Mouse (Mus musculus) heart, postnatal 0 days (tissue): ENCODE data around the gene 1600002K03Rik. TPM values are rescaled to one million over a fixed set of nuclear protein-coding genes. Genes with fewer than 3 reads are reported as not detected.

Experiments
- ATAC-seq: fragments of 200-750 bp; cut with Nextera tagmentation; 2 replicates; pipeline ENCODE4 v1.8.0; 2017; ENCODE audit warnings: low read depth, moderate number of reproducible peaks, moderate library complexity; ENCODE audit not compliant: insufficient read depth
- DNase-seq: peaks from one replicate; pipeline ENCODE4 v3.0.0-alpha.2; 2016; ENCODE audit warnings: low spot score
- H3K27ac ChIP-seq: fragments of 300-500 bp; sonication (generic); 2 replicates; pipeline ENCODE4 v1.5.1; 2014; ENCODE audit warnings: low read depth, mild to moderate bottlenecking
- H3K27me3 ChIP-seq: fragments of 300-500 bp; sonication (generic); 2 replicates; pipeline ENCODE4 v1.6.1; 2014; ENCODE audit warnings: low read length, mixed read lengths; ENCODE audit not compliant: control insufficient read depth, insufficient read depth
- H3K36me3 ChIP-seq: fragments of 300-500 bp; sonication (generic); replicated peaks from 2 replicates; pipeline ENCODE4 v1.6.1; 2014; ENCODE audit warnings: low read length, mixed read lengths; ENCODE audit not compliant: control insufficient read depth, insufficient read depth
- H3K4me1 ChIP-seq: fragments of 300-500 bp; sonication (generic); 2 replicates; pipeline ENCODE4 v1.6.1; 2014; ENCODE audit warnings: antibody characterized with exemption; ENCODE audit not compliant: control insufficient read depth, insufficient read depth
- H3K4me2 ChIP-seq: fragments of 300-500 bp; sonication (generic); 2 replicates; pipeline ENCODE4 v1.6.1; 2014; ENCODE audit warnings: low read depth, mild to moderate bottlenecking, low read length, moderate library complexity
- H3K4me3 ChIP-seq: fragments of 300-500 bp; sonication (generic); 2 replicates; pipeline ENCODE4 v1.5.1; 2014; ENCODE audit warnings: low read depth, low read length
- H3K9ac ChIP-seq: fragments of 300-500 bp; sonication (generic); replicated peaks from 2 replicates; pipeline ENCODE4 v1.6.1; 2014; ENCODE audit warnings: low read depth, low read length, mixed read lengths
- H3K9me3 ChIP-seq: fragments of 300-500 bp; sonication (generic); replicated peaks from 2 replicates; pipeline ENCODE4 v1.6.1; 2016; ENCODE audit warnings: low read length; ENCODE audit not compliant: control insufficient read depth
- CTCF ChIP-seq: IDR thresholded peaks from 2 replicates; pipeline ENCODE4 v1.5.1; 2016; ENCODE audit warnings: antibody characterized with exemption, control low read depth, low read depth
- EP300 ChIP-seq: IDR thresholded peaks from 2 replicates; pipeline ENCODE4 v1.6.1; 2016; ENCODE audit warnings: antibody characterized with exemption, low read depth
- WGBS: fragments of 180-500 bp; shearing (Covaris S2); extraction: QIAGEN DNeasy Blood & Tissue Kit; methylation state at CpG from one replicate; pipeline ENCODE4 v1.1.7; 2014; 5-methylcytosine and 5-hydroxymethylcytosine counted together
- polyA plus RNA-seq: library from polyadenylated mRNA; unstranded; fragments of >200 nt; fragmentation: Nextera tagmentation; extraction: Ambion mirVana; gene quantifications from 2 replicates; pipeline ENCODE4 v1.2.1, GENCODE M21; 2015
- total RNA-seq: library from RNA; depleted of rRNA; stranded (reverse); fragments of >200 nt; gene quantifications from 2 replicates; pipeline ENCODE4 v1.2.3, GENCODE M21; 2014; ENCODE audit warnings: low replicate concordance

Gene 1600002K03Rik
- total and polyA plus RNA-seq, 2 experiments from 2014 or later, result 5.7 to 8.9 TPM

DNA sequence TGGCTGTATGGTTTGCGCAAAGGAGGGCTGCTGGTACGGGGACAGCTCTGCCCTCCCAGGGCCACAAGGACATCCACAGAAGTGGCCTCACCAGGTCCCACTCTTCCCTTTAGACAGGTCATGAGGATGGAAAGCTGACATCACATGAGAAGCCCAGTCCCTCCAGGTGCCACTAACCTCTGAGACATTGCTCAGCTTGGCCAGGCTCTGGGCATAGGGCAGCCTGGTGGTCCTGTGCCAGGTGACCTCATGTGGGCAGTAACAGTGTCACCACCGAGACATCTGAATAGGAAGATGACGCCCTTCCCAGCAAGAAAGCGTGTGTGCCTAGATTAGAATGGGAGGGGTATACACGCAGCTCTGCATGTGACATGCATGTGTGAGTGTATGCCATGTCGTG is 9.8 kb downstream of the 1600002K03Rik start:
- no peaks in the 10 kb centered on the region for H3K36me3 ChIP-seq
- 90% methylated on average over 7 of the region's 7 CpGs for WGBS
- H3K27me3 ChIP-seq, result peaks cover 19% of the 10 kb centered on the region
- TF ChIP-seq EP300 (no peak), CTCF (no peak)
- no peak overlapping the region for H3K27ac ChIP-seq
- H3K9me3 ChIP-seq, result no peaks in the 10 kb centered on the region
- H3K4me1 ChIP-seq, result no peaks in the 10 kb centered on the region
- DNase-seq, result no peak
- ATAC-seq, result no peak
- no peak overlapping the region for H3K9ac ChIP-seq
- H3K4me2 ChIP-seq, result no peak overlapping the region
- no peak overlapping the region for H3K4me3 ChIP-seq

DNA sequence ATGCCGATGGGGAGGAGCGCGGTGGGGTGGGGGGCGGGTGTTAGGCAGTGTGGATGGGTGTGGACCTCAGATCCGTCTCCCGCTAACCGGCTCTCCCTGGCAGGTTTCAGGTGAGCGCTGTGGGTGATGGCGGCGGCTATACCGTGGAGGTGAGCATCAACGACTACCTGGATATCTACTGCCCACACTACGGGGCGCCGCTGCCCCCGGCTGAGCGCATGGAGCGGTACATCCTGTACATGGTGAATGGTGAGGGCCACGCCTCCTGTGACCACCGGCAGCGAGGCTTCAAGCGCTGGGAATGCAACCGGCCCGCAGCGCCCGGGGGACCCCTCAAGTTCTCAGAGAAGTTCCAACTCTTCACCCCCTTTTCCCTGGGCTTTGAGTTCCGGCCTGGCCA is 13.9 kb downstream of the 1600002K03Rik start:
- no peak overlapping the region for H3K4me3 ChIP-seq
- ATAC-seq, result no peak
- no peak for DNase-seq
- peaks cover 12% of the 10 kb centered on the region for H3K4me1 ChIP-seq
- peaks cover 42% of the 10 kb centered on the region for H3K27me3 ChIP-seq
- H3K9ac ChIP-seq, result no peak overlapping the region
- TF ChIP-seq EP300 (no peak), CTCF (no peak)
- no peaks in the 10 kb centered on the region for H3K9me3 ChIP-seq
- H3K36me3 ChIP-seq, result no peaks in the 10 kb centered on the region
- no peak overlapping the region for H3K27ac ChIP-seq
- H3K4me2 ChIP-seq, result no peak overlapping the region
- 49% methylated on average over 27 of the region's 27 CpGs for WGBS

GRCm38 (mm10) chr10:80187739-80188138 is 15.0 kb downstream of the 1600002K03Rik start:
- Histone ChIP-seq H3K27me3 (peaks cover 53% of the 10 kb centered on the region), H3K4me2 (no peak overlapping the region), H3K27ac (no peak overlapping the region), H3K9me3 (no peaks in the 10 kb centered on the region), H3K9ac (no peak overlapping the region), H3K4me3 (no peak overlapping the region), H3K4me1 (peaks cover 12% of the 10 kb centered on the region), H3K36me3 (no peaks in the 10 kb centered on the region)
- DNase-seq, result no peak
- ATAC-seq, result no peak
- 87% methylated on average over 10 of the region's 10 CpGs for WGBS
- TF ChIP-seq CTCF (no peak), EP300 (no peak)

DNA sequence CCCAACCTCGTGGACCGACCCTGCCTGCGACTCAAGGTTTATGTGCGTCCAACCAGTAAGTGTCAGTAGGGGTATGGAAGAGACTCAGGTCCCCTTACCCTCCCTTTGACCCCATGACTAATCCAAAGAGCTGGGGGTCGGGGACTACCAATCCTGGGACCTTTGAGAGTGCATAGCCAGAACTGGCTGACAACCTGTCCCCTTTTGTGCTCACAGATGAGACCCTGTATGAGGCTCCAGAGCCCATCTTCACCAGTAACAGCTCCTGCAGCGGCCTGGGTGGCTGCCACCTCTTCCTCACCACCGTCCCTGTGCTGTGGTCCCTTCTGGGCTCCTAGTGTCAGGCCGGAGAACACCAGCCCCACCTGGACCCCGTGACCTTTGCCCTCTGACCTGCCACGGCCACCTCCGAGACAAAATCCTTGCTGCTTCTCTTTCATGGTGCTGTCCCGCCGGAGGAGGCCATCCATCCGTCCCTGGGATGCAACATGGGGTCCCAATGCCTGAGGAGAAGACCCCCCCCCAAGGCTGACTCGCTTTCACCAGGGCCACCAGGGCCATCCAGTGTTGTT is 15.8 kb downstream of the 1600002K03Rik start:
- no peaks in the 10 kb centered on the region for H3K36me3 ChIP-seq
- no peaks in the 10 kb centered on the region for H3K9me3 ChIP-seq
- H3K27ac ChIP-seq, result no peak overlapping the region
- H3K9ac ChIP-seq, result no peak overlapping the region
- peaks cover 54% of the 10 kb centered on the region for H3K27me3 ChIP-seq
- ATAC-seq (no peak), DNase-seq (no peak)
- 86% methylated on average over 15 of the region's 15 CpGs for WGBS
- peaks cover 12% of the 10 kb centered on the region for H3K4me1 ChIP-seq
- no peak overlapping the region for H3K4me2 ChIP-seq
- H3K4me3 ChIP-seq, result no peak overlapping the region
- no peak for TF ChIP-seq CTCF
- TF ChIP-seq EP300, result no peak

GRCm38 (mm10) chr10:80189999-80190398 is 17.3 kb downstream of the 1600002K03Rik start:
- H3K4me3 ChIP-seq, result peak overlapping the region; percentile 44
- H3K9me3 ChIP-seq, result no peaks in the 10 kb centered on the region
- WGBS, result 10% methylated on average over 21 of the region's 21 CpGs
- peak overlapping the region; percentile 45; the same call in 1 of the 2 replicates for H3K9ac ChIP-seq
- TF ChIP-seq CTCF, result no peak
- TF ChIP-seq EP300, result no peak
- H3K36me3 ChIP-seq, result no peaks in the 10 kb centered on the region
- H3K27me3 ChIP-seq, result peaks cover 54% of the 10 kb centered on the region
- H3K4me2 ChIP-seq, result peak overlapping the region; percentile 64
- H3K27ac ChIP-seq, result no peak overlapping the region
- peaks cover 12% of the 10 kb centered on the region for H3K4me1 ChIP-seq
- ATAC-seq (no peak), DNase-seq (no peak)

- Histone ChIP-seq H3K27ac (no peak overlapping the region), H3K36me3 (no peaks in the 10 kb centered on the region), H3K27me3 (peaks cover 54% of the 10 kb centered on the region), H3K4me1 (peaks cover 12% of the 10 kb centered on the region), H3K4me3 (peak overlapping the region; percentile 44), H3K9ac (peak overlapping the region; percentile 45), H3K4me2 (peak overlapping the region; percentile 64), H3K9me3 (no peaks in the 10 kb centered on the region)
- TF ChIP-seq CTCF (no peak), EP300 (no peak)
- peak; percentile 59; the same call in 1 of the 2 replicates for ATAC-seq
- no peak for DNase-seq
- WGBS, result under 1% methylated on average over 47 of the region's 48 CpGs
Observed at GRCm38 (mm10) chr10:80190491-80191051, 17.8 kb downstream of the 1600002K03Rik start.
